Mouse (Mus musculus) lung, embryonic 14.5 days (tissue): ENCODE measurements around the gene Hist1h2ak. TPM values are rescaled to one million over a fixed set of nuclear protein-coding genes. Genes with fewer than 3 reads are reported as not detected.
"Not testable (repeated sequence)": the region's sequence is repeated elsewhere in the genome, so short reads cannot be mapped to it uniquely, and the experiment has no call there.

Experiments used
- ATAC-seq: fragments of 200-750 bp; cut with Nextera tagmentation; 2 replicates; pipeline ENCODE4 v1.8.0; 2017; ENCODE audit warnings: mild to moderate bottlenecking, moderate TSS enrichment, moderate library complexity; ENCODE audit not compliant: insufficient read depth
- DNase-seq: peaks from one replicate; pipeline ENCODE4 v3.0.0-alpha.2; 2015
- H3K27ac ChIP-seq: fragments of 300-500 bp; sonication (generic); 2 replicates; pipeline ENCODE4 v1.5.1; 2014; ENCODE audit warnings: low read depth, mild to moderate bottlenecking, moderate library complexity
- H3K27me3 ChIP-seq: fragments of 300-500 bp; sonication (generic); 2 replicates; pipeline ENCODE4 v1.6.1; 2014; ENCODE audit warnings: low read length, control low read depth; ENCODE audit not compliant: insufficient read depth
- H3K36me3 ChIP-seq: fragments of 300-500 bp; sonication (generic); 2 replicates; pipeline ENCODE4 v1.6.1; 2014; ENCODE audit warnings: control low read depth; ENCODE audit not compliant: insufficient read depth
- H3K4me1 ChIP-seq: fragments of 300-500 bp; sonication (generic); 2 replicates; pipeline ENCODE4 v1.6.1; 2014; ENCODE audit warnings: antibody characterized with exemption, control low read depth; ENCODE audit not compliant: insufficient read depth
- H3K4me2 ChIP-seq: fragments of 300-500 bp; sonication (generic); 2 replicates; pipeline ENCODE4 v1.6.1; 2014; ENCODE audit warnings: mild to moderate bottlenecking
- H3K4me3 ChIP-seq: fragments of 300-500 bp; sonication (generic); 2 replicates; pipeline ENCODE4 v1.5.1; 2014; ENCODE audit warnings: low read depth, low read length
- H3K9ac ChIP-seq: fragments of 300-500 bp; sonication (generic); 2 replicates; pipeline ENCODE4 v1.6.1; 2014
- H3K9me3 ChIP-seq: fragments of 300-500 bp; sonication (generic); 2 replicates; pipeline ENCODE4 v1.6.1; 2016; ENCODE audit warnings: low read depth, low read length, control low read depth
- CTCF ChIP-seq: IDR thresholded peaks from 2 replicates; pipeline ENCODE4 v1.5.1; 2016; ENCODE audit warnings: antibody characterized with exemption, low read depth
- WGBS: fragments of 180-500 bp; shearing (Covaris S2); extraction: QIAGEN DNeasy Blood & Tissue Kit; methylation state at CpG from one replicate; pipeline ENCODE4 v1.1.7; 2014; 5-methylcytosine and 5-hydroxymethylcytosine counted together
- polyA plus RNA-seq: library from polyadenylated mRNA; unstranded; fragments of >200 nt; fragmentation: Nextera tagmentation; extraction: Ambion mirVana; gene quantifications from 2 replicates; pipeline ENCODE4 v1.2.1, GENCODE M21; 2014

Hist1h2ak gene
- polyA plus RNA-seq, 1 experiment from 2014 or later = 20.4 TPM

DNA sequence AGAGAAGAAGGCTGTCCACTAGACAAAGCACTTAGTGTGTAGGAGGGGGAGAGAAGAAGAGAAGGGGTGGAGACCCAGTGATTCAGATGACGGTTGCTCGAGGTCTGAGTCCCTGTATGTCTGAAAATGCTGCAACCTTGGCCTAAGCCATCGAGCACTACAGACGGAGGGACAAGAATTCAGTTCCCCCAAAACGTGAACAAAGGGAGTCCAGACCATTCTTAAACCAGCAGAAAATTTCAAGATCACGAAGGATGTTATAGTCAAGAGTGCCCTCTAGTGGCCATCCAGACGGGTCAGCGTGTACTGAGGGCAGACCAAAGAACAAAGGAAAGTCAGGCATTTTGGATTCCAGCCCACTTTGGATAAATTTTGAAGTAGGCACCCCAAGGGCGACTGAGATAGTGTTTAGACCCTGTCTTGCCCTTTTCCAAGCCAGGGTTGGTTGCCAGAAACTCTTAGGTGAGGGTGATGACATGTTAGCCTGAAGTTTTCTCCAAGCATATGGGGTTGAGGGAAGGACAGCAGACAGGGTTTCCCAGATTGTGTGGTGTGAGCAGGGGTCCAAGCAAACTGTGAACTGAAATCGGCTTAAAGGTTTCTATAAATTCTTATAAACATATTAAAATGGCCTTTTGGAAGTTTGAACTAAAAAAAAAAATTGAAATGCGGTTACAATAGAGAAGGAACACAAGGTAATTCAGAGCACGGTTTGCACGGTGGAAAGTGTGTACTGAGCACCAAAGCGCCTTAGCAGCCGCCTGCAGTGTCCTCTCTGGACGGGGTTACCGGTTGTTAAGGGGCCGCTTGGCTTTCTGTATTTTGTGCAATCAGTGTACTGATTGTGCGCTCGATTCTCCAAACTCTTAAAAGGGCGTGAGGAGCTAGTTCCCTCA is 19.4 kb downstream of the Hist1h2ak start:
- DNase-seq (peak; percentile 98), ATAC-seq (peak; percentile 82)
- Histone ChIP-seq H3K9ac (peak overlapping the region; percentile 77), H3K4me3 (peak overlapping the region; percentile 52), H3K4me1 (no peaks in the 10 kb centered on the region), H3K36me3 (no peaks in the 10 kb centered on the region), H3K27me3 (no peaks in the 10 kb centered on the region), H3K4me2 (peak overlapping the region; percentile 74), H3K9me3 (no peaks in the 10 kb centered on the region), H3K27ac (peak overlapping the region; percentile 99)
- TF ChIP-seq CTCF = peak; percentile 89
- WGBS = under 1% methylated on average over 21 of the region's 21 CpGs

DNA sequence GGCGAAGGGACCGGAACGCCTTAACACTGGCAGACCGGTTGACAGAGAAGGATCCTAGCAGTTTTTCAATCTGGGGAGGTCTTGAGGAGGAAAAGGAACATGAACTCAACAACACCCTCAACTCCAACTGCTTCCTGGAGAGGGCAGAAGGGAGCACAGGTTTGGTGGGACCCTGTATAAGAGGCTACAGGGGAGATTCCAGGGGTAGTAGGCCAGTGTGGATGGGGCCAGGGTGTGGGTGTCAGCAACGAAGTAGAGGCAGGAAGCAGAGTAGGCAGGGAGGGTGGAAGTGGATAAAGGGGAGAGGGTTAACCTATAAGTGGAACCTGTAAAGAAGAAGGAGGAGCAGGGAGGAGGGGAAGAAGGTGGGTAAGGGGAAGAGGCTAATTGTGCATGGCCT is 20.2 kb downstream of the Hist1h2ak start:
- H3K36me3 ChIP-seq = no peaks in the 10 kb centered on the region
- H3K4me3 ChIP-seq = no peak overlapping the region
- H3K27me3 ChIP-seq = no peaks in the 10 kb centered on the region
- no peak; the same call in 1 of the 2 replicates for ATAC-seq
- WGBS = 71% methylated on average over 5 of the region's 5 CpGs
- no peak overlapping the region for H3K9ac ChIP-seq
- H3K4me1 ChIP-seq = no peaks in the 10 kb centered on the region
- peak; percentile 42 for DNase-seq
- H3K9me3 ChIP-seq = no peaks in the 10 kb centered on the region
- H3K4me2 ChIP-seq = no peak overlapping the region
- TF ChIP-seq CTCF = no peak; the same call in 1 of the 2 replicates
- peak overlapping the region; percentile 99 for H3K27ac ChIP-seq

DNA sequence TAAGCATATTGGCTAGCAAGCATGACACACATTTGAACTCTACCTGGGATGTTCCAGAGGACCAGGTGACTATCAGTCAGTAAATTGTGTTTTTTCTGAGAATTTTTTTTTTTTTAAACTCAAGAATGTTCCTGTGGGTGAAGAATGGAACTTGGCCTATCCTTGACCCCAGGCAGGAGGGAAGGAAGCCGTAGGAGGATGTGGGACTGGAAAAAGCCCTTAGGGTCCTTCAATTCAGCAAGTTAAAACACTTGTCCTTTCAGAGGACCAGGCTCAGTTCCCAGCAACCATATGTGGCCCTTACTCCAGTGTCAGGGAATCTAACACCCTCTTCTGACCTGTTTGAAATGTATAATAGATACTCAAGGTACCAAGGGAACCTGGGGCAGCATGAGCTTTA is 24.1 kb downstream of the Hist1h2ak start:
- ATAC-seq = no peak
- TF ChIP-seq CTCF = no peak
- no peaks in the 10 kb centered on the region for H3K4me1 ChIP-seq
- H3K27me3 ChIP-seq = no peaks in the 10 kb centered on the region
- H3K9ac ChIP-seq = no peak overlapping the region
- no peaks in the 10 kb centered on the region for H3K9me3 ChIP-seq
- no peak for DNase-seq
- 41% methylated on average over 1 of the region's 1 CpGs for WGBS
- H3K27ac ChIP-seq = no peak overlapping the region
- H3K36me3 ChIP-seq = no peaks in the 10 kb centered on the region
- H3K4me2 ChIP-seq = no peak overlapping the region
- no peak overlapping the region for H3K4me3 ChIP-seq

DNA sequence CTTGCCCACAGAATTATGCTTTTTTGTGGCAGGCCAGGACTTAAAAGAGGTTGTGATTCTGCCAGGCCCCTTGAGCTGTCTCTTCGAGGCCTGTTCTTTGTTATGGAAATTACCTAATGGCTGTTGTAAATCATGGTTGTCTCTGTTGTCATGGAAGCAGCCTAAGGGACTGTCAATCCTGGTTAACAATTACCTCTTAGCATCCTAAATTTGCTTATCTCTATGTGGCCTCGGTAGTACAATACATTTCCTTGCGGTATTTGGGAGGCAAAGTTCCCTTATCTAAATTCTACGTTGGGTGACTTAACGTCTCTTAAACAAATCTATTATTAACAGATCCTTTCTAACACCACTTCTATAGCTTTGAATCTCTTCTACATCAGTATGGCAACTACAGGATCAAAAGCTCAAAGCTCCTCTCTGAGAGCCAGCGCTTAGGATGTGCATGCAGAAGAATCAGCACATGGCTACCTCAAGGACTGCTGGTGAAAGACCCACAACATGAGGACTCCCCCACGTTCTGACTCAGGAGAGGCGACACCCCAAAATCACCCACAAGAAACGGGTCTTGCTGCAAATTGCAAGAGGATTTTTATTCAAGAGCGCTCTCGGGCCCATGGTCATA is 25.6 kb downstream of the Hist1h2ak start:
- Histone ChIP-seq H3K4me3 (no peak overlapping the region), H3K4me1 (no peaks in the 10 kb centered on the region)

DNA sequence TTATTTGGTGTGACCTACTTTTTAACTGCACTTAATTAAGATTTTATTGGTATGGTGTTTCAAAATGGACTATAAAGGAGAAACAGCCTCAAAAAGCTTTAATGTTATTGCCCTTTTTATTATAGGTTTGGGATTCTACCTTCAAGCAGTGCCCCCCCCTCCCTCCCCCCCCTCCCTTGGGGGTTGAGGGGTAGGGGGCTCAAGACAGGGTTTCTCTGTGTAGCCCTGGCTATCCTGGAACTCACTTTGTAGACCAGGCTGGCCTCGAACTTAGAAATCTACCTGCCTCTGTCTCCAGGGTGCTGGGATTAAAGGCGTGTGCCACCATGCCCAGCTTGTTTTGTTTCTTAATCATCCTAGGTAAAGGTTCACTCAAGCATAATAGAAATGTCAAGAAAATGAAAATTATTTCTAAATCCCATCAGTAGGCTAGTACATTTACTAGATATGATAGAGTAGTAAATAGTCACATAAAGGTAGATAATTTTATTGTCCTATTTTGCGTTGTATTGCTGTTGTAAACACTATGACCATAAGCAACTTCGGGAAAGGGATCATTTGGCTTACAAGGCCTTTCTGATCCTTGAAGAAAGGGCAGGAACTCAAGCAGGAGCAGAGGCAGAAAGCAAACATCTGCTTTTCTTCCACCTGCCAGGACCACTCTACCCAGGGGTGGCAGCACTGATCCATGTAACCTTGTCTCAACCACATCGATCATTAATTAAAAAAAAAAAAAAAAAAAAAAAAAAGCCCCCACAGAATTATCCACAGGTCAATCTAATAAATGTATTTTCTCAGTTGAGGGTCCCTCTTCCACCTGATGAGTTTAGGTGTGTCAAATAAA is 30.4 kb downstream of the Hist1h2ak start:
- DNase-seq = peak; percentile 31
- Histone ChIP-seq H3K4me1 (peaks cover 8% of the 10 kb centered on the region), H3K9ac (peak overlapping the region; percentile 55; the same call in 1 of the 2 replicates), H3K4me2 (peak overlapping the region; percentile 69), H3K27ac (peak overlapping the region; percentile 92), H3K36me3 (no peaks in the 10 kb centered on the region), H3K9me3 (no peaks in the 10 kb centered on the region), H3K27me3 (no peaks in the 10 kb centered on the region), H3K4me3 (peak overlapping the region; percentile 29; the same call in 1 of the 2 replicates)
- TF ChIP-seq CTCF = no peak
- ATAC-seq = no peak
- WGBS = 28% methylated on average over 5 of the region's 5 CpGs

More for the DNA sequence above, 25.6 kb downstream of the Hist1h2ak start:
- Histone ChIP-seq H3K9me3 (no peaks in the 10 kb centered on the region), H3K9ac (no peak overlapping the region), H3K27ac (no peak overlapping the region), H3K27me3 (no peaks in the 10 kb centered on the region), H3K36me3 (no peaks in the 10 kb centered on the region), H3K4me2 (no peak overlapping the region)
- WGBS = 40% methylated on average over 11 of the region's 11 CpGs
- no peak for ATAC-seq
- DNase-seq = no peak
- no peak for TF ChIP-seq CTCF

DNA sequence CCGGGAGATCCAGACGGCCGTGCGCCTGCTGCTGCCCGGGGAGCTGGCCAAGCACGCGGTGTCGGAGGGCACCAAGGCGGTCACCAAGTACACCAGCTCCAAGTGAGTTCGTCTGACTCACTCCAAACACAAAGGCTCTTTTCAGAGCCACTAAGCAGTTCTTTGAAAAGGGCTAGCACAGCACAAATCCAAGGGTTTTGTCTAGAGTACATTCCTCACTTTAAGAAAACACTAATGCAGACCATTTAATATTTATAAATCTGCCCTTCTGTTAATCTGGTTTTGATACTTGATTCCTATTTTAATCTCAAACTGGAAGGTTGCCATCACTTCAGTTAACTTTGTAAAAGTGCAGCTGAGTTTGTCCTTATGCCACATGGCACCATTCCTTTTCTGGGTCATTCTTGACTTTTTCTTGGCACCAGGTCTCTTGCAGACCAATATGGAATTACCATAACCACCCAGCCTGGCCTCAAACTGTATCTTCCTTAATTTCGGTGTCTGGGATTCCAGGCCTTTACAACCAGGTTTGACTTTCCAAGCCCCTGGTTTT is 31.2 kb downstream of the Hist1h2ak start:
- Histone ChIP-seq H3K9me3 (no peaks in the 10 kb centered on the region), H3K27ac (peak overlapping the region; percentile 92), H3K4me1 (peaks cover 8% of the 10 kb centered on the region), H3K27me3 (no peaks in the 10 kb centered on the region), H3K4me2 (peak overlapping the region; percentile 69), H3K36me3 (no peaks in the 10 kb centered on the region), H3K4me3 (peak overlapping the region; percentile 29), H3K9ac (peak overlapping the region; percentile 55)
- ATAC-seq (peak; percentile 32), DNase-seq (peak; percentile 80)
- 2% methylated on average over 11 of the region's 11 CpGs for WGBS
- no peak for TF ChIP-seq CTCF

DNA sequence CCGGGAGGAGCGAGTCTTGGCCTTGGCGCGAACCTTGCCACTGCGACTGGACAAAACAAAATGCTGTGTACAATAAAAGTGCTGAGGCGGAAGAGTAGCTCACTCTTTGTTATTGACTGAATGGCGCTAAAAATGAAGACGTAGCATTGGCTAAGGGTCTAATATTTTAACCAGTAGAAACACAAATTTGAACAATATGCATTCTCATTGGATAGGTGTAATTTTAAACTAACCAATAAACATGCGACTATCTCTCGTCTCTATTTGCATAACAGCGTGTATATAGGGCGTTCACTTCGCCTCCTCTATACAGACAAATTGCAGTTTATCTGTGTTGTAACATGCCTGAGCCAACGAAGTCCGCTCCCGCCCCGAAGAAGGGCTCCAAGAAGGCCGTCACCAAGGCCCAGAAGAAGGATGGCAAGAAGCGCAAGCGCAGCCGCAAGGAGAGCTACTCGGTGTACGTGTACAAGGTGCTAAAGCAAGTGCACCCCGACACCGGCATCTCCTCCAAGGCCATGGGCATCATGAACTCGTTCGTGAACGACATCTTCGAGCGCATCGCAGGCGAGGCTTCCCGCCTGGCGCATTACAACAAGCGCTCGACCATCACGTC is 31.8 kb downstream of the Hist1h2ak start, which contains the start of gene Hist1h2bm:
Gene Hist1h2bm (plus strand): TSS at position 288 of the 616 bp plus-strand sequence.
- under 1% methylated on average over 36 of the region's 37 CpGs for WGBS
- peak; percentile 97 for ATAC-seq

DNA sequence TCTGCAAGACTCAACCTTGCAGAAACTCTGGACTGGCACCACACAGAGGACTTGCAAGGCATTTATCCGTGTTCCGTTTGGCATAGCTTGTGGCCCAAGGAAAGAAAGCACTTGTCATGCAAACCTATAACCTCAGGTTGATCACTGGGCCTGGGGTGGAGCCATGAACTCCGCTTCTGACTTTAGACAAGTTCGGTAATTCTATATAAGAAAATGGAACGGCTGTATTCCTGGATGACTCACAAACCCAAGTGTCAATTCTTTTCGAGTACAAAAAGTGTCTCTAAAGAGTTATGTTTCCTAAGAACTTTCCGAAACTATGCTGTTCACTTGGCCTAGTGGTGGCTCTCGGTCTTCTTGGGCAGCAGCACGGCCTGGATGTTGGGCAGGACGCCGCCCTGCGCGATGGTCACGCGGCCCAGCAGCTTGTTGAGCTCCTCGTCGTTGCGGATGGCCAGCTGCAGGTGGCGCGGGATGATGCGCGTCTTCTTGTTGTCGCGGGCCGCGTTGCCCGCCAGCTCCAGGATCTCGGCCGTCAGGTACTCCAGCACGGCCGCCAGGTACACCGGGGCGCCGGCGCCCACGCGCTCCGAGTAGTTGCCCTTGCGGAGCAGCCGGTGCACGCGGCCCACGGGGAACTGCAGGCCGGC is 32.4 kb downstream of the Hist1h2ak start:
- peak overlapping the region; percentile 92 for H3K27ac ChIP-seq
- DNase-seq (peak; percentile 56), ATAC-seq (peak; percentile 33)
- H3K4me2 ChIP-seq = peak overlapping the region; percentile 69
- H3K4me3 ChIP-seq = peak overlapping the region; percentile 34
- not testable (repeated sequence) for H3K27me3 ChIP-seq, H3K4me1 ChIP-seq, H3K9me3 ChIP-seq, H3K36me3 ChIP-seq
- peak overlapping the region; percentile 56 for H3K9ac ChIP-seq
- WGBS = under 1% methylated on average over 21 of the region's 44 CpGs

More for the DNA sequence above, 31.8 kb downstream of the Hist1h2ak start, which contains the start of gene Hist1h2bm:
- H3K36me3 ChIP-seq, H3K4me1 ChIP-seq, H3K27me3 ChIP-seq, H3K9me3 ChIP-seq: not testable (repeated sequence)
- peak; percentile 96 for DNase-seq
- Histone ChIP-seq H3K4me2 (peak within 1 kb of the TSS; percentile 69), H3K27ac (peak within 1 kb of the TSS; percentile 92), H3K9ac (peak within 1 kb of the TSS; percentile 56), H3K4me3 (peak within 1 kb of the TSS; percentile 34)
